Mouse (Mus musculus) MEL (cell line): ENCODE measurements around the gene Cenpp. TPM values are rescaled to one million over a fixed set of nuclear protein-coding genes. Genes with fewer than 3 reads are reported as not detected.

Source experiments
- DNase-seq: peaks from one replicate; pipeline ENCODE4 v3.0.0; 2011; ENCODE audit warnings: low read depth, low spot score
- H3K27ac ChIP-seq: 2 replicates; pipeline ENCODE4 v1.5.1; 2012; ENCODE audit warnings: low read depth, mild to moderate bottlenecking, control low read depth, low read length, moderate library complexity; ENCODE audit not compliant: control insufficient read depth
- H3K27me3 ChIP-seq, 2 experiments: fragments of 150-350 bp in 1 of 2; sonication (generic) in 1 of 2; 2 replicates each; pipeline ENCODE4 v1.6.1; 2012; ENCODE audit warnings: low read length in 2 of 2, mild to moderate bottlenecking in 2 of 2, improper control_type of control experiment in 1 of 2, moderate library complexity in 1 of 2; ENCODE audit not compliant: insufficient read depth in 2 of 2, control insufficient read depth in 1 of 2
- H3K36me3 ChIP-seq, 2 experiments: 2 replicates each; pipeline ENCODE4 v1.6.1; 2012 to 2014; ENCODE audit warnings: low read length in 2 of 2, improper control_type of control experiment in 1 of 2, inconsistent platforms in 1 of 2, mild to moderate bottlenecking in 1 of 2; ENCODE audit not compliant: insufficient read depth in 2 of 2, control insufficient read depth in 1 of 2
- H3K4me1 ChIP-seq, 2 experiments: fragments of 150-350 bp in 1 of 2; sonication (generic) in 1 of 2; 2 replicates each; pipeline ENCODE4 v1.6.1; 2012; ENCODE audit warnings: low read length in 2 of 2, improper control_type of control experiment in 1 of 2, mild to moderate bottlenecking in 1 of 2; ENCODE audit not compliant: insufficient read depth in 2 of 2, control insufficient read depth in 1 of 2
- H3K4me3 ChIP-seq, 2 experiments: fragments of 150-350 bp in 1 of 2; sonication (generic) in 1 of 2; 2 replicates each; pipeline ENCODE4 v1.5.1; 2012; ENCODE audit warnings: low read depth in 2 of 2, low read length in 2 of 2, mild to moderate bottlenecking in 2 of 2, moderate library complexity in 2 of 2, control low read depth in 1 of 2, improper control_type of control experiment in 1 of 2; ENCODE audit not compliant: control insufficient read depth in 1 of 2, insufficient read depth in 1 of 2
- H3K79me2 ChIP-seq: 2 replicates; pipeline ENCODE4 v1.6.1; 2012; ENCODE audit warnings: mild to moderate bottlenecking, low read length, moderate library complexity; ENCODE audit not compliant: control insufficient read depth, poor library complexity, insufficient read depth
- H3K9ac ChIP-seq: 2 replicates; pipeline ENCODE4 v1.6.1; 2012; ENCODE audit warnings: low read depth, mild to moderate bottlenecking, control low read depth, low read length, moderate library complexity; ENCODE audit not compliant: control insufficient read depth, poor library complexity, severe bottlenecking
- H3K9me3 ChIP-seq: fragments of 150-350 bp; sonication (generic); replicated peaks from 2 replicates; pipeline ENCODE4 v1.6.1; 2012; ENCODE audit warnings: mild to moderate bottlenecking, low read length, improper control_type of control experiment, moderate library complexity; ENCODE audit not compliant: insufficient read depth
- E2F4 ChIP-seq: IDR thresholded peaks from 2 replicates; pipeline ENCODE4 v1.6.1; 2011; ENCODE audit warnings: low read depth, low read length, improper control_type of control experiment, borderline replicate concordance
- GATA1 ChIP-seq: IDR thresholded peaks from 2 replicates; pipeline ENCODE4 v1.6.1; 2011; ENCODE audit warnings: low read depth, low read length, improper control_type of control experiment
- HCFC1 ChIP-seq: IDR thresholded peaks from 2 replicates; pipeline ENCODE4 v1.6.1; 2012; ENCODE audit warnings: low read depth, mild to moderate bottlenecking, inconsistent platforms, low read length, improper control_type of control experiment, moderate library complexity
- JUND ChIP-seq: IDR thresholded peaks from 2 replicates; pipeline ENCODE4 v1.6.1; 2011; ENCODE audit warnings: low read depth, mild to moderate bottlenecking, improper control_type of control experiment, low read length
- MAFK ChIP-seq: IDR thresholded peaks from 2 replicates; pipeline ENCODE4 v1.6.1; 2011; ENCODE audit warnings: low read depth, mild to moderate bottlenecking, low read length, improper control_type of control experiment, borderline replicate concordance
- MAX ChIP-seq: IDR thresholded peaks from 2 replicates; pipeline ENCODE4 v1.6.1; 2011; ENCODE audit warnings: low read length, improper control_type of control experiment
- MAZ ChIP-seq: IDR thresholded peaks from 2 replicates; pipeline ENCODE4 v1.6.1; 2012; ENCODE audit warnings: low read depth, mild to moderate bottlenecking, inconsistent platforms, low read length, improper control_type of control experiment
- MEF2A ChIP-seq: IDR thresholded peaks from 2 replicates; pipeline ENCODE4 v1.6.1; 2014; ENCODE audit warnings: low read depth, mild to moderate bottlenecking, inconsistent platforms, low read length, improper control_type of control experiment; ENCODE audit not compliant: poor library complexity, insufficient replicate concordance, severe bottlenecking; ENCODE audit errors: extremely low read depth
- MXI1 ChIP-seq: IDR thresholded peaks from 2 replicates; pipeline ENCODE4 v1.6.1; 2011; ENCODE audit warnings: mild to moderate bottlenecking, low read depth, low read length, improper control_type of control experiment
- MYC ChIP-seq: IDR thresholded peaks from 2 replicates; pipeline ENCODE4 v1.6.1; 2011; ENCODE audit warnings: low read depth, mild to moderate bottlenecking, low read length, improper control_type of control experiment, moderate library complexity
- NELFE ChIP-seq: IDR thresholded peaks from 2 replicates; pipeline ENCODE4 v1.6.1; 2011; ENCODE audit warnings: low read depth, low read length, improper control_type of control experiment
- NRF1 ChIP-seq: IDR thresholded peaks from 2 replicates; pipeline ENCODE4 v1.6.1; 2014; ENCODE audit warnings: low read depth, mild to moderate bottlenecking, inconsistent platforms, low read length, improper control_type of control experiment, moderate library complexity; ENCODE audit not compliant: poor library complexity, insufficient read depth, severe bottlenecking
- POLR2AphosphoS2 ChIP-seq: IDR thresholded peaks from 2 replicates; pipeline ENCODE4 v1.6.1; 2011; ENCODE audit warnings: low read length, improper control_type of control experiment
- POLR2AphosphoS5 ChIP-seq: IDR thresholded peaks from 2 replicates; pipeline ENCODE4 v1.6.1; 2012; ENCODE audit warnings: low read depth, borderline replicate concordance, mild to moderate bottlenecking, inconsistent platforms, low read length, moderate library complexity, mixed read lengths
- RAD21 ChIP-seq: IDR thresholded peaks from 2 replicates; pipeline ENCODE4 v1.6.1; 2011; ENCODE audit warnings: mild to moderate bottlenecking, low read depth, low read length, improper control_type of control experiment
- SMC3 ChIP-seq: IDR thresholded peaks from 2 replicates; pipeline ENCODE4 v1.6.1; 2011; ENCODE audit warnings: low read depth, low read length, improper control_type of control experiment
- TBP ChIP-seq: IDR thresholded peaks from 2 replicates; pipeline ENCODE4 v1.8.0; 2011; ENCODE audit warnings: low read depth, low read length, improper control_type of control experiment
- TCF12 ChIP-seq: IDR thresholded peaks from 2 replicates; pipeline ENCODE4 v1.6.1; 2014; ENCODE audit warnings: low read depth, mild to moderate bottlenecking, inconsistent platforms, low read length, improper control_type of control experiment, moderate library complexity
- USF1 ChIP-seq: IDR thresholded peaks from 2 replicates; pipeline ENCODE4 v1.6.1; 2014; ENCODE audit warnings: low read depth, mild to moderate bottlenecking, inconsistent platforms, low read length, improper control_type of control experiment, moderate library complexity
- USF2 ChIP-seq, 2 experiments: IDR thresholded peaks; 2 replicates each; pipeline ENCODE4 v1.6.1; 2011 to 2012; ENCODE audit warnings: improper control_type of control experiment in 2 of 2, low read length in 2 of 2, borderline replicate concordance in 1 of 2, inconsistent platforms in 1 of 2, low read depth in 1 of 2, mild to moderate bottlenecking in 1 of 2; ENCODE audit not compliant: insufficient read depth in 1 of 2
- ZKSCAN1 ChIP-seq: IDR thresholded peaks from 2 replicates; pipeline ENCODE4 v1.6.1; 2012; ENCODE audit warnings: low read depth, mild to moderate bottlenecking, inconsistent platforms, low read length, improper control_type of control experiment, moderate library complexity
- ZMIZ1 ChIP-seq: IDR thresholded peaks from 2 replicates; pipeline ENCODE4 v1.6.1; 2012; ENCODE audit warnings: low read depth, mild to moderate bottlenecking, inconsistent platforms, low read length, improper control_type of control experiment, moderate library complexity
- polyA plus RNA-seq, 2 experiments: library from polyadenylated mRNA; stranded (reverse) in 1 of 2; unstranded in 1 of 2; fragments of >175 nt in 1 of 2; fragments of >200 nt in 1 of 2; gene quantifications; 2 replicates each; pipeline versions ENCODE4 v1.2.1 to v1.2.4; 2012; ENCODE audit warnings: low replicate concordance in 2 of 2, low read depth in 1 of 2; ENCODE audit not compliant: insufficient read length in 2 of 2, insufficient read depth in 1 of 2, missing spikeins in 1 of 2
- total RNA-seq: library from RNA; depleted of rRNA; stranded (reverse); fragments of 300-350 nt; gene quantifications from 2 replicates; pipeline ENCODE4 v1.2.3, GENCODE M21; 2012

The Cenpp gene
- total and polyA plus RNA-seq, 3 experiments: 13.2 to 17.9 TPM; not detected in 1

DNA sequence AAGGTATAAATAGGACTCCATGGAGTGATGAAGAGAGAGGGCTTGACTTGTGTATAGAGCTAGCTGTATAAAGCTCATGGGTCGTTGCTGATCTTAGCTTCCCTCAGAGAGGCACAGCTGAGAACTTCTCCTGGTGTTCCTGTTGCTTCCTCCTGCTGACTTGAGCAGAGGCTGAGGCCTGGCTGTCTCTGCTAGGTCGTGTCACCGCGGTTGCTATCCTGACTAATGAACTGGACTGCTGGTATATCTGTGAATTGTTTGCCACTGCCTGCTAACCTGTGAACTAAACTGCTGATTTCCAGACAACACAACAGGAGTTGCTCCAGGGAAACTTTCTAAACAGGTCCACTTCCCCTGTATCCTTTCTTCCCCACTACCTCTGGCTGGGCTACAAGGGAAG lies 182.3 kb downstream of the Cenpp start:
- TF ChIP-seq ZMIZ1 (no peak), NELFE (no peak), MEF2A (no peak), RAD21 (no peak), POLR2AphosphoS5 (no peak), USF2 (IDR thresholded peaks at IDR 0.05; ENCODE audit: borderline replicate concordance in 1 of 2, insufficient read depth in 1 of 2, low read depth in 1 of 2, low read length in 2 of 2) (no peak), SMC3 (no peak), USF1 (no peak), MAZ (no peak), HCFC1 (no peak), MAX (no peak), E2F4 (no peak), TBP (no peak), GATA1 (no peak), POLR2AphosphoS2 (no peak)
- Histone ChIP-seq H3K4me3 (no peak overlapping the region), H3K27me3 (no peaks in the 10 kb centered on the region), H3K9me3 (no peaks in the 10 kb centered on the region), H3K4me1 (no peaks in the 10 kb centered on the region), H3K9ac (no peak overlapping the region), H3K79me2 (no peaks in the 10 kb centered on the region), H3K27ac (no peak overlapping the region), H3K36me3 (no peaks in the 10 kb centered on the region)
- no peak for DNase-seq

GRCm38 (mm10) chr13:49469002-49469401 lies 183.6 kb downstream of the Cenpp start:
- no peaks in the 10 kb centered on the region for H3K4me1 ChIP-seq
- H3K79me2 ChIP-seq: no peaks in the 10 kb centered on the region

GRCm38 (mm10) chr13:49467585-49467984 lies 185.0 kb downstream of the Cenpp start:
- Histone ChIP-seq H3K36me3 (no peaks in the 10 kb centered on the region; a peak in 1 of 4 replicates), H3K4me1 (no peaks in the 10 kb centered on the region), H3K4me3 (no peak overlapping the region), H3K27ac (no peak overlapping the region), H3K9me3 (no peaks in the 10 kb centered on the region), H3K9ac (no peak overlapping the region), H3K27me3 (no peaks in the 10 kb centered on the region), H3K79me2 (no peaks in the 10 kb centered on the region)
- DNase-seq: no peak
- TF ChIP-seq POLR2AphosphoS5 (no peak), POLR2AphosphoS2 (no peak), JUND (no peak), MAFK (no peak), NELFE (no peak), MXI1 (no peak), SMC3 (no peak), MYC (no peak), ZKSCAN1 (no peak), ZMIZ1 (no peak), TCF12 (no peak), USF2 (IDR thresholded peaks at IDR 0.05; ENCODE audit: borderline replicate concordance in 1 of 2, insufficient read depth in 1 of 2, low read depth in 1 of 2, low read length in 2 of 2) (no peak), MAX (no peak)

More at GRCm38 (mm10) chr13:49469002-49469401, 183.6 kb downstream of the Cenpp start:
- no peak overlapping the region for H3K4me3 ChIP-seq
- TF ChIP-seq SMC3: peak; percentile 5; the same call in 1 of the 2 replicates
- no peak for TF ChIP-seq NRF1
- TF ChIP-seq, all 39 proteins: peak for 1
- Histone ChIP-seq H3K9me3 (no peaks in the 10 kb centered on the region), H3K27ac (no peak overlapping the region), H3K36me3 (no peaks in the 10 kb centered on the region; a peak in 1 of 4 replicates), H3K9ac (no peak overlapping the region), H3K27me3 (no peaks in the 10 kb centered on the region)
- DNase-seq: no peak
